Mouse (Mus musculus) spleen, postnatal 36 days (tissue): ENCODE measurements around the gene Olfr639.
"Not testable (repeated sequence)": the region's sequence is repeated elsewhere in the genome, so short reads cannot be mapped to it uniquely, and the experiment has no call there.

ENCODE experiments used
- DNase-seq, 2 experiments: peaks; one replicate each; pipeline ENCODE4 v3.0.0; 2022; ENCODE audit warnings: low spot score in 2 of 2, mixed read lengths in 1 of 2

Gene Olfr639

GRCm38 (mm10) chr7:104017203-104017602, at the start of gene Olfr639:
Gene Olfr639, minus strand, starts transcription at chr7:104017303.
- DNase-seq: no peak

GRCm38 (mm10) chr7:104061345-104061744, 44.2 kb upstream of the Olfr639 start, which contains the start of gene 4930516K23Rik:
Gene 4930516K23Rik, minus strand, starts transcription at chr7:104061445.
- DNase-seq: no peak

- no peak for DNase-seq
These were observed 42.1 kb upstream of the Olfr639 start for GRCm38 (mm10) chr7:104059215-104059614.

GRCm38 (mm10) chr7:104052566-104052965, 35.5 kb upstream of the Olfr639 start, which contains the start of gene Olfr642:
Gene Olfr642, minus strand, starts transcription at chr7:104052666.
- DNase-seq: no peak

- DNase-seq: no peak
These were observed 33.6 kb upstream of the Olfr639 start for GRCm38 (mm10) chr7:104050745-104051144.

GRCm38 (mm10) chr7:104035145-104035544, 18.0 kb upstream of the Olfr639 start, which contains the start of gene Olfr641:
Gene Olfr641, plus strand, starts transcription at chr7:104035445.
- DNase-seq: no peak

- no peak for DNase-seq
These were observed 9.9 kb upstream of the Olfr639 start for GRCm38 (mm10) chr7:104026978-104027377.

GRCm38 (mm10) chr7:104025473-104025872, 8.4 kb upstream of the Olfr639 start, which contains the start of gene Olfr640:
Gene Olfr640, minus strand, starts transcription at chr7:104025573.
- no peak for DNase-seq

GRCm38 (mm10) chr7:104021651-104022050, 4.5 kb upstream of the Olfr639 start:
- no peak for DNase-seq

- DNase-seq: no peak
These were observed 1.9 kb upstream of the Olfr639 start for GRCm38 (mm10) chr7:104018953-104019352.

GRCm38 (mm10) chr7:103999124-103999523, 18.0 kb downstream of the Olfr639 start:
- no peak for DNase-seq

GRCm38 (mm10) chr7:103998446-103998845, 18.7 kb downstream of the Olfr639 start, which contains the start of gene Olfr638:
Gene Olfr638, plus strand, starts transcription at chr7:103998746.
- no peak for DNase-seq

GRCm38 (mm10) chr7:103971782-103972181, 45.3 kb downstream of the Olfr639 start:
- DNase-seq: no peak

- DNase-seq: no peak
These were observed 46.3 kb downstream of the Olfr639 start, which contains the start of gene Olfr635 for GRCm38 (mm10) chr7:103970852-103971251. Gene Olfr635, plus strand, starts transcription at chr7:103971152.

- not testable (repeated sequence) for DNase-seq
These were observed 50.2 kb downstream of the Olfr639 start for GRCm38 (mm10) chr7:103966873-103967272.
